Mouse (Mus musculus) T-helper 17 cell (primary cell): ENCODE results near the gene Tmed6.
"Not testable (repeated sequence)": the region's sequence is repeated elsewhere in the genome, so short reads cannot be mapped to it uniquely, and the experiment has no call there.

Experiments used
- in situ Hi-C, 2 experiments: fragments of 300-600 bp; cut with MboI, MseI; formaldehyde crosslinking; loops; 1 replicate in 1 of 2; 2 replicates in 1 of 2; pipeline ENCODE4 v1.15.1; 2025; ENCODE audit warnings: high pct_unique_total_duplicates in 2 of 2

Tmed6 gene

GRCm38 (mm10) chr8:107076239-107076888, 10.9 kb upstream of the Tmed6 start:
- in situ Hi-C loops, result no loop called here

GRCm38 (mm10) chr8:107074128-107074527, 8.7 kb upstream of the Tmed6 start:
- in situ Hi-C loops, result no loop called here

DNA sequence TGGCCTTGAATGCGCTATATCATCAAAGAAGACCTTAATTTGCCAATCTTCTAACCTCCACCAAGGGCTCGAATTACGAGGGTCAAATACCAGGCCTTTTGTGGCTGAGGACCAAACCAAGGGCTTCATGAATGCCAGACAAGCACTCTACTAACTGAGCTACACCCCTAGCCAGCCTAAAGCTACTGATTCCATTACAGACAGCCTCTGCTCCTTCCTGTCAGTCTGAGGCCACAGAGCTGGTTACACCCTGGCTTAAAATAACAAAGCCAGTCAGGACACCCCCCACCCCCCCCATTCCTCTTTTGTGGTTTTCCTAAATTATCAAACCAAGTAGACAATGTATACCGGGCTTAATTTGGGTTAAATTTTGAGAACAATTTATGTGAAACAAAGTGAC, 8.3 kb upstream of the Tmed6 start:
- in situ Hi-C loops, result no loop called here

- in situ Hi-C loops, result no loop called here
These were observed 2.8 kb downstream of the Tmed6 start for GRCm38 (mm10) chr8:107062613-107063012.

DNA sequence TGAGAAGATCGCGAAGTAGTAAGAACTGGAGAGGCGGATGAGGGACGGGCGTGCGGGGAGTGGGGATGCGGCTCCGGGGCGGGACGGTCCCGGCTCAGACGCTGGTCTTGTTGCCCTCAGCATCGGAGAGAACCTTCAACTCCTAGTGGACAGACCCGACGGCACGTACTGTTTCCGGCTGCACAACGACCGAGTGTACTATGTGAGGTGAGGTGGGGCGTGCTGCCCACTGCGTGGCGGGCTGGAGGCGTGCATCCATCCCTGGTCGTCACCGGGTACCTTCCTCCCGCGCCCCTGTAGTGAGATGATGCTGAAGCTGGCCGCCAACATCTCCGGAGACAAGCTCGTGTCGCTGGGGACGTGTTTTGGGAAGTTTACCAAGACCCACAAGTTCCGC, 8.5 kb downstream of the Tmed6 start:
- in situ Hi-C loops, result no loop called here

GRCm38 (mm10) chr8:107056076-107056972, 9.1 kb downstream of the Tmed6 start, which contains the start of the genes Cog8 and Nip7:
Gene Cog8 (minus strand): TSS chr8:107056689.
Gene Nip7 (plus strand): TSS chr8:107056877.
- in situ Hi-C loops, result no loop called here

- in situ Hi-C loops, result no loop called here
These were observed 13.4 kb downstream of the Tmed6 start for GRCm38 (mm10) chr8:107052046-107052445.

- in situ Hi-C loops, result no loop called here
These were observed 16.0 kb downstream of the Tmed6 start for GRCm38 (mm10) chr8:107049480-107049879.

- in situ Hi-C loops, result no loop called here
These were observed 17.1 kb downstream of the Tmed6 start, which contains the start of gene Pdf for GRCm38 (mm10) chr8:107048061-107048941. Gene Pdf (minus strand): TSS chr8:107048614.

- in situ Hi-C loops, result no loop called here
These were observed 18.5 kb downstream of the Tmed6 start for GRCm38 (mm10) chr8:107046976-107047375.

DNA sequence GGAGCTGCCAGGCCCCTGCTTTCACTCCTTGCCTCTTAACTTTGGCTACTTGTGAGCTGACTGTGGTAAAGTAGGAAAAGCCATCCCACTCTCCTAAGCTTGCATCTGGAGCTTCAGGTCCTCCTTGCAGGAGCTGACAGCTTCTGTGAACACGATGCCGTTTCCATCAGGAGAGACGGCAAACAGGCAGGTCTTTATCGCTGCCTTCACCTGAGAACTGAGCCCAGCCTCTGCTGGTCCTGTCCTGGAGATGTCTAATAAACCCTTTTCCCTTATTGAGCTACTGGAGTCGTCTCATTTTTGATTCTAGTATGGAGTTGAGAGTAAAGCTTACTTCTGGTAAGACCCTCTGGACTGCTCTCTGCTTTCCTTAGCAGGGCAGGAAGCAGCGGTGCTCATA, 20.0 kb downstream of the Tmed6 start:
- in situ Hi-C loops, result no loop called here

- in situ Hi-C loops, result no loop called here
These were observed 24.8 kb downstream of the Tmed6 start for GRCm38 (mm10) chr8:107040632-107041031.

- in situ Hi-C loops, result no loop called here
These were observed 28.8 kb downstream of the Tmed6 start for GRCm38 (mm10) chr8:107036626-107037025.

DNA sequence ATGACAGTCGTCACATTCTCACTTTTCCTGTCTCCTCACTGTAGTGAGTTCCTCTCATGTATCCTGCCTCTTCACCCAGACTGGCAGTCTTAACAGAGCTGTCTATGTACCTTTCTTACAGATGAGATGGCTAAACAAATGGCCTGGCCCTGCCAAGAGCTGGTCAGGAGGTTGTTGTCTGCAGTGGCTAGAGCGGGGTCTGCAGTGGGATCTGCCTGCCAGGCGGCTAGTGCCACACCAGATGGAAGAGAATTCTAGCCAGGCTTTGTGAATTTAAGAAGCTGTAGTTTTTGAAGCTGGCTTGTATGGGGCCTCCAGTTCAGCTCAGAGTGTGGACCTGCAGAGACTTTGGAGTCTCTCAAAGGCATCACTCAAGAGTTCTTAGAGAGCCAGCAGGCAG, 29.8 kb downstream of the Tmed6 start:
- in situ Hi-C loops, result no loop called here

GRCm38 (mm10) chr8:107033609-107034008, 31.8 kb downstream of the Tmed6 start:
- in situ Hi-C loops, result not testable (repeated sequence)

- in situ Hi-C loops, result no loop called here
These were observed 33.8 kb downstream of the Tmed6 start for GRCm38 (mm10) chr8:107031577-107032090.

- in situ Hi-C loops, result no loop called here
These were observed 34.5 kb downstream of the Tmed6 start, which contains the start of gene Vps4a for GRCm38 (mm10) chr8:107030650-107031576. Gene Vps4a (plus strand): TSS chr8:107031222.

- in situ Hi-C loops, result no loop called here
These were observed 35.4 kb downstream of the Tmed6 start for GRCm38 (mm10) chr8:107030058-107030457.

- in situ Hi-C loops, result no loop called here
These were observed 36.1 kb downstream of the Tmed6 start for GRCm38 (mm10) chr8:107029310-107029709.

DNA sequence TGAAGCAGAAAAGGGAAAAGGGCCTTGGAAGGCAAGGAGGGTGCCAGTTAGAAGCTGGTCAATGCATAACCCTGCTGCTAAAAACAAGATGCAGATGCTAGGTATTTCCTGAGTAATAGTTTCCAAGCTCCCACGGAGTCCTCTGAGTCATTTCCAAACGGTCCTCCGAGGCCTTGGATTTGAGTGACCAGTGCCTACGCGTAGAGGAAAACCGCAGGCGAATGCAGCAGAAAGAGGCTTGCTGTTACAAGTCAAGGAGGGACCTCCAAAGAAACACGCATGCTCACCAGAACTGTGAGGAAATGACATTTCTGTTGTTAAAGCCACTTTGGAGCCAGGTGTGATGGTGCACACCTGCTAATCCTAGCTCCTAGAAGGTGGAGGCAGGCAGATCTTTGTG, 42.0 kb downstream of the Tmed6 start:
- in situ Hi-C loops, result loop anchor here (5.0 to 25.0 kb wide), 2 partner anchors 101 to 311 kb away; no protein-coding TSS in a partner anchor
